ENCODE assay signal across 13 mouse cellular contexts in the genomic region with DNA sequence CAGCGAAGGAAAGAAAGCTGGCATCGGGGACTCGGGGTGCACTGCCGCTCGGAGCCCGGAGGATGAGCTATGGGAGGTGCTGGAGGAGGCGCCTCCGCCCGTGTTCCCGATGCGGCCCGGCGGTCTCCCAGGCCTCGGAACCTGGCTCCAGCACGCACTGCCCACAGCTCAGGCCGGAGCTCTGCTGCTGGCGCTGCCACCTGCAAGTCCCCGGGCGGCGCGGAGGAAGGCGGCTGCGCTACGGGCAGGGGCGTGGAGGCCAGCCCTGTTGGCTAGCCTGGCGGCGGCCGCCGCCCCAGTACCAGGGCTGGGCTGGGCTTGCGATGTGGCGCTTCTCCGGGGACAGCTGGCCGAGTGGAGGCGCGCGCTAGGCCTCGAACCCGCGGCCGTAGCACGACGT. TPM values are rescaled to one million over a fixed set of nuclear protein-coding genes. Genes with fewer than 3 reads are reported as not detected.
DNase-seq lines count a peak whose midpoint lies in the region; ATAC-seq and TF ChIP-seq lines count a peak whose summit lies in the region.
"Had no signal": no experiment of that assay in that cellular context is flagged by ENCODE, and none has a peak within 500 bp of the region (broad histone marks: within the 10 kb centered on the region; RNA-seq: fewer than 3 reads in every experiment).

No protein-coding gene starts in this region.

- peaks cover 20% of the 10 kb centered on the region for H3K4me1 ChIP-seq in kidney, postnatal 0 days (replicated peaks; ENCODE audit: insufficient read depth, low read length)
- H3K4me1 ChIP-seq in embryonic facial prominence, embryonic 13.5 days, result peaks cover 30% of the 10 kb centered on the region
- H3K4me1 ChIP-seq in hindbrain, embryonic 12.5 days, result peaks cover 43% of the 10 kb centered on the region
- H3K4me1 ChIP-seq in midbrain, embryonic 14.5 days (ENCODE audit: control insufficient read depth, insufficient read depth, low read length), result peaks cover 26% of the 10 kb centered on the region

- ATAC-seq in kidney, postnatal 0 days (replicated peaks; ENCODE audit: low FRiP score, low read depth), result no peak
- ATAC-seq in embryonic facial prominence, embryonic 13.5 days (ENCODE audit: insufficient number of reproducible peaks, insufficient read depth, low FRiP score, low TSS enrichment, low read depth), result no peak
- ATAC-seq in hindbrain, embryonic 12.5 days (ENCODE audit: low FRiP score), result no peak
- no peak for ATAC-seq in midbrain, embryonic 14.5 days (ENCODE audit: low FRiP score, low TSS enrichment)
- ATAC-seq: liver, postnatal 0 days had no signal

- no peak for DNase-seq in kidney, postnatal 0 days (ENCODE audit: low spot score)
- DNase-seq in kidney, postnatal 14 days, result no peak
- no peak for DNase-seq in midbrain, embryonic 14.5 days
- DNase-seq in ovary, postnatal 10 days (ENCODE audit: low spot score), result no peak
- DNase-seq in gastrocnemius, postnatal 36 days, result no peak
- no peak for DNase-seq in right cerebral cortex, adult 2 months (ENCODE audit: low spot score in 2 of 2)
- DNase-seq: liver, postnatal 0 days; thymus, postnatal 36 days had no signal

- 44% methylated on average over 42 of the region's 42 CpGs for WGBS in kidney, postnatal 0 days
- WGBS in embryonic facial prominence, embryonic 13.5 days, result 39% methylated on average over 42 of the region's 42 CpGs
- WGBS in hindbrain, embryonic 12.5 days, result 20% methylated on average over 42 of the region's 42 CpGs
- 21% methylated on average over 42 of the region's 42 CpGs for WGBS in midbrain, embryonic 14.5 days

- H3K36me3 ChIP-seq in kidney, postnatal 0 days (ENCODE audit: insufficient read depth, low read length), result peaks cover 17% of the 10 kb centered on the region
- H3K36me3 ChIP-seq in embryonic facial prominence, embryonic 13.5 days, result peaks cover 36% of the 10 kb centered on the region
- H3K36me3 ChIP-seq in hindbrain, embryonic 12.5 days, result peaks cover 38% of the 10 kb centered on the region
- H3K36me3 ChIP-seq in midbrain, embryonic 14.5 days (ENCODE audit: control insufficient read depth, insufficient read depth, low read length), result peaks cover 41% of the 10 kb centered on the region

- no peak for TF ChIP-seq CTCF in kidney, postnatal 0 days (IDR thresholded peaks at IDR 0.05; ENCODE audit: low read depth)

- peak overlapping the region; percentile 23 for H3K4me2 ChIP-seq in kidney, postnatal 0 days (ENCODE audit: low read length)
- peak overlapping the region; percentile 30; the same call in 1 of the 2 replicates for H3K4me2 ChIP-seq in embryonic facial prominence, embryonic 13.5 days
- H3K4me2 ChIP-seq in hindbrain, embryonic 12.5 days (replicated peaks), result peak overlapping the region; percentile 35
- peak overlapping the region; percentile 38 for H3K4me2 ChIP-seq in midbrain, embryonic 14.5 days (ENCODE audit: low read length)

- H3K9me3 ChIP-seq in kidney, postnatal 0 days (replicated peaks; ENCODE audit: low read length), result no peaks in the 10 kb centered on the region
- peaks cover under 1% of the 10 kb centered on the region; the same call in 1 of the 2 replicates for H3K9me3 ChIP-seq in embryonic facial prominence, embryonic 13.5 days
- H3K9me3 ChIP-seq in hindbrain, embryonic 12.5 days (replicated peaks), result peaks cover 2% of the 10 kb centered on the region; the same call in 1 of the 2 replicates
- H3K9me3 ChIP-seq in midbrain, embryonic 14.5 days (ENCODE audit: control insufficient read depth, low read length), result no peaks in the 10 kb centered on the region

- no peak overlapping the region for H3K27ac ChIP-seq in kidney, postnatal 0 days
- H3K27ac ChIP-seq in embryonic facial prominence, embryonic 13.5 days, result no peak overlapping the region
- no peak overlapping the region for H3K27ac ChIP-seq in hindbrain, embryonic 12.5 days
- H3K27ac ChIP-seq in midbrain, embryonic 14.5 days (replicated peaks; ENCODE audit: low read depth, low read length), result no peak overlapping the region

- H3K27me3 ChIP-seq in kidney, postnatal 0 days (ENCODE audit: insufficient read depth, low read length), result no peaks in the 10 kb centered on the region
- peaks cover 11% of the 10 kb centered on the region for H3K27me3 ChIP-seq in embryonic facial prominence, embryonic 13.5 days
- H3K27me3 ChIP-seq in hindbrain, embryonic 12.5 days, result peaks cover 19% of the 10 kb centered on the region
- no peaks in the 10 kb centered on the region for H3K27me3 ChIP-seq in midbrain, embryonic 14.5 days (ENCODE audit: control insufficient read depth, insufficient read depth, low read length)

- no peak overlapping the region for H3K9ac ChIP-seq in kidney, postnatal 0 days (ENCODE audit: low read depth, low read length)
- H3K9ac ChIP-seq in embryonic facial prominence, embryonic 13.5 days, result peak overlapping the region; percentile 40; the same call in 1 of the 2 replicates
- H3K9ac ChIP-seq in hindbrain, embryonic 12.5 days, result peak overlapping the region; percentile 47; the same call in 1 of the 2 replicates
- H3K9ac ChIP-seq in midbrain, embryonic 14.5 days (replicated peaks; ENCODE audit: low read length), result peak overlapping the region; percentile 9; the same call in 1 of the 2 replicates
- H3K9ac ChIP-seq: liver, postnatal 0 days had no signal

- 0 out of 2 replicates have a peak overlapping the region, but pooled peaks have one; percentile 5 for H3K4me3 ChIP-seq in kidney, postnatal 0 days (replicated peaks; ENCODE audit: low read depth, low read length)
- H3K4me3 ChIP-seq in embryonic facial prominence, embryonic 13.5 days, result peak overlapping the region; percentile 3; the same call in 1 of the 2 replicates
- peak overlapping the region; percentile 9 for H3K4me3 ChIP-seq in hindbrain, embryonic 12.5 days
- peak overlapping the region; percentile 12 for H3K4me3 ChIP-seq in midbrain, embryonic 14.5 days (replicated peaks; ENCODE audit: low read depth, low read length)

- intact Hi-C loops in gastrocnemius, postnatal 36 days (cut with DNase I), result no loop called here

RNA-seq across cellular contexts. Expression of a gene that starts 3.3 kb away (rescaled TPM):
- polyA plus RNA-seq in kidney, postnatal 0 days (2015; fragmentation: Nextera tagmentation; extraction: Ambion mirVana), result 5.4 and 6.0 TPM in 2 replicates
- polyA plus RNA-seq in embryonic facial prominence, embryonic 13.5 days (2015; fragmentation: Nextera tagmentation; extraction: Ambion mirVana), result 9.6 and 10.2 TPM in 2 replicates
- polyA plus RNA-seq in hindbrain, embryonic 12.5 days (2016; fragmentation: Nextera tagmentation; extraction: Ambion mirVana), result 29.0 and 34.1 TPM in 2 replicates
- polyA plus RNA-seq in midbrain, embryonic 14.5 days (2014; fragmentation: Nextera tagmentation; extraction: Ambion mirVana), result 24.6 and 30.3 TPM in 2 replicates
- total RNA-seq in gastrocnemius, postnatal 36 days (2021), result 10 to 100 TPM; 10.7 to 10.9 TPM

RNA-seq across cellular contexts. Expression of a gene that starts 12.1 kb away (rescaled TPM):
- polyA plus RNA-seq in kidney, postnatal 0 days (2015; fragmentation: Nextera tagmentation; extraction: Ambion mirVana), result 0.50 and 0.55 TPM in 2 replicates
- polyA plus RNA-seq in embryonic facial prominence, embryonic 13.5 days (2015; fragmentation: Nextera tagmentation; extraction: Ambion mirVana), result 0.42 TPM in 1 of 2 replicates, not detected in the other
- polyA plus RNA-seq in hindbrain, embryonic 12.5 days (2016; fragmentation: Nextera tagmentation; extraction: Ambion mirVana), result not detected in 2 replicates
- polyA plus RNA-seq in midbrain, embryonic 14.5 days (2014; fragmentation: Nextera tagmentation; extraction: Ambion mirVana), result not detected in 2 replicates
- not detected for total RNA-seq in gastrocnemius, postnatal 36 days (2021)
- total RNA-seq: gastrocnemius, adult 18-20 months; layer of hippocampus, postnatal 10 days had no signal
- polyA plus RNA-seq: liver, postnatal 0 days; small intestine, adult 2 months had no signal

RNA-seq across cellular contexts. Expression of a gene that starts 12.3 kb away (rescaled TPM):
- polyA plus RNA-seq in kidney, postnatal 0 days (2015; fragmentation: Nextera tagmentation; extraction: Ambion mirVana), result 58.4 and 63.6 TPM in 2 replicates
- 127 and 147 TPM in 2 replicates for polyA plus RNA-seq in embryonic facial prominence, embryonic 13.5 days (2015; fragmentation: Nextera tagmentation; extraction: Ambion mirVana)
- polyA plus RNA-seq in hindbrain, embryonic 12.5 days (2016; fragmentation: Nextera tagmentation; extraction: Ambion mirVana), result 75.9 and 87.9 TPM in 2 replicates
- 55.0 and 55.8 TPM in 2 replicates for polyA plus RNA-seq in midbrain, embryonic 14.5 days (2014; fragmentation: Nextera tagmentation; extraction: Ambion mirVana)
- total RNA-seq in gastrocnemius, postnatal 36 days (2021), result 10 to 100 TPM; 17.1 to 21.4 TPM

RNA-seq across cellular contexts. Expression of a gene that starts 21.6 kb away (rescaled TPM):
- 0.06 and 0.12 TPM in 2 replicates for polyA plus RNA-seq in kidney, postnatal 0 days (2015; fragmentation: Nextera tagmentation; extraction: Ambion mirVana)
- 0.53 and 0.89 TPM in 2 replicates for polyA plus RNA-seq in embryonic facial prominence, embryonic 13.5 days (2015; fragmentation: Nextera tagmentation; extraction: Ambion mirVana)
- 1.9 TPM in 2 replicates for polyA plus RNA-seq in hindbrain, embryonic 12.5 days (2016; fragmentation: Nextera tagmentation; extraction: Ambion mirVana)
- 0.93 and 1.8 TPM in 2 replicates for polyA plus RNA-seq in midbrain, embryonic 14.5 days (2014; fragmentation: Nextera tagmentation; extraction: Ambion mirVana)
- not detected for total RNA-seq in gastrocnemius, postnatal 36 days (2021)
- total RNA-seq: gastrocnemius, adult 18-20 months; layer of hippocampus, postnatal 10 days had no signal
- polyA plus RNA-seq: liver, postnatal 0 days; small intestine, adult 2 months had no signal

RNA-seq across cellular contexts. Expression of a gene that starts 27.0 kb away (rescaled TPM):
- polyA plus RNA-seq in kidney, postnatal 0 days (2015; fragmentation: Nextera tagmentation; extraction: Ambion mirVana), result 40.2 and 41.4 TPM in 2 replicates
- 95.8 and 96.3 TPM in 2 replicates for polyA plus RNA-seq in embryonic facial prominence, embryonic 13.5 days (2015; fragmentation: Nextera tagmentation; extraction: Ambion mirVana)
- polyA plus RNA-seq in hindbrain, embryonic 12.5 days (2016; fragmentation: Nextera tagmentation; extraction: Ambion mirVana), result 155 and 160 TPM in 2 replicates
- polyA plus RNA-seq in midbrain, embryonic 14.5 days (2014; fragmentation: Nextera tagmentation; extraction: Ambion mirVana), result 216 and 303 TPM in 2 replicates
- total RNA-seq in gastrocnemius, postnatal 36 days (2021), result 1 to 10 TPM; 4.3 to 5.9 TPM
